Mouse (Mus musculus): ENCODE results near the gene Tmem69. TPM values are rescaled to one million over a fixed set of nuclear protein-coding genes. Genes with fewer than 3 reads are reported as not detected.

The Tmem69 gene
- 16.7 and 18.5 TPM in 2 replicates for polyA plus RNA-seq (2012; ENCODE audit: insufficient read depth, insufficient read length, missing spikeins)

- Histone ChIP-seq H3K4me3 (ENCODE audit: insufficient read depth, low read length) (peak within 1 kb of the TSS; percentile 92), H3K4me1 (ENCODE audit: control insufficient read depth, insufficient read depth, low read length) (peaks cover 10% of the 10 kb centered on the region), H3K27ac (ENCODE audit: insufficient read depth, low read depth, low read length) (peak within 1 kb of the TSS; percentile 97)
- TF ChIP-seq POLR2A (IDR thresholded peaks at IDR 0.05; ENCODE audit: borderline replicate concordance, low read depth, low read length), result no peak
- no peak for TF ChIP-seq CTCF (IDR thresholded peaks at IDR 0.05; ENCODE audit: low read depth, low read length)
Observed at GRCm38 (mm10) chr4:116555413-116556300, at the start of gene Tmem69. Gene Tmem69, minus strand, starts transcription at chr4:116555936.

DNA sequence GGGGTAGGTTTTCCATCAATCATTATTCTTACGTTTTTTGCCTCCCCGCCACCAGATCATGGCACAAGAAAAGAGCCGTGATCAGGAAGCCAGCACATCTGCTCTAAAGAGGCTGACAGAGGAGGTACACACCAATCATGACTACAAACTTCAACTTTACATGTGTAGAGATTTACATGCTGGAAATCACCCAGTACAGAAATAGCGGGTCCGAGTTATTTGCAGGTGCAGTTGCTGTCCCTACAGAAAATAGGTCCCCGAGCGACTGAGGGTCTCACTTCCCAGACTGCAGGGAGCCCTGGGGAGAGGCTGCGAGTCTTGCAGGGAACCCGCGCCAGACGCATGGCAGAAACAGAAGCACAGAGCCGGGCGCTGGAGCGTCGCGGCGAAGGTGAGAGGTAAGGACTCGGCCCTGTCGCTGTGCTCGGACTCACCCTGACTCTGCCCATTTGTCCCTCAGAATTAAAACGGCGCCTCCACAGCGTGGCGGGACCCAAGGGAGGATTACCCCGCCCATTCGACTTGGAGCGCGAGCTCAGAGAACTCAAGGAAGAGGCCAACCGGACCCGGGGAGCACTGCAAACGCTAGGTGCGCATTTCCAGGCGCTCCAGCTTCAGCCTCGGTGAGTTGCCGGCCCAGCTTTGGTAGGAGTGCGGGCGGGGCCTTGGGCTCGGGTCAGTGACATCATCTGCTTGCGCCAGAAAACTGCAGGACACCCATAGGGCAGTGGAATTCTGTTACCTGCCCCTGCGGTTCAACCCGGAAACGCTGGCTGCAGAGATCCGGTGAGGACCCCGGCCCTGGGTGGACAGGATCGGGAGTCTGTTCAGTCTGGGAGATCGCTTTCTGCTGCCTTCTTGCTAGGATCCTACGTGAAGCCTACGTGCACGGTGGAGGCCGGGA is 41.5 kb upstream of the Tmem69 start:
- Histone ChIP-seq H3K4me3 (ENCODE audit: insufficient read depth, low read length) (peak overlapping the region; percentile 72), H3K4me1 (ENCODE audit: control insufficient read depth, insufficient read depth, low read length) (peaks cover 5% of the 10 kb centered on the region), H3K27ac (ENCODE audit: insufficient read depth, low read depth, low read length) (peak overlapping the region; percentile 50)
- TF ChIP-seq POLR2A (IDR thresholded peaks at IDR 0.05; ENCODE audit: borderline replicate concordance, low read depth, low read length) (peak; percentile 51; the same call in 1 of the 2 replicates), CTCF (IDR thresholded peaks at IDR 0.05; ENCODE audit: low read depth, low read length) (no peak)

DNA sequence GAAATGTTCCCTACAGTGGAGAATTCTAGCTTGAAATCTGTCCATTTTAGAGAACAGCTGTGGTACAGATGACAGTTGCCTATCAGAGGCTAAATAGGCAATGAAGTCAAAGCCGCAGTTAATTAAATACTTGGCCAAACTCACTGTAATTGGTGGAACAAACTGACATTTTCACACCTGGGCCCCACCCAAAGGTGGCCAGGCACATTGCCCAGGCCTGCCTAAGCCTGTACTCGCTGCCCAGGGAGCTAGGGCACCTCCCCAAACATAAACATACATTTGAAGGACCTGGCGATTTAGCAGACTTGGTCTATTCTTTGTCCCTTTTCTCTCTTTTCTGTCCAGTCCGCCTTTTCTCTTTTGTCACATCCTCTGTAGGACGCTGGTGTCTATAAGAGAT is 40.6 kb upstream of the Tmem69 start, which contains the start of gene Ccdc17:
Ccdc17 (plus strand) TSS at position 276 of the 400 bp plus-strand sequence.
- H3K27ac ChIP-seq (ENCODE audit: insufficient read depth, low read depth, low read length), result peak within 1 kb of the TSS; percentile 50
- peak within 1 kb of the TSS; percentile 72 for H3K4me3 ChIP-seq (ENCODE audit: insufficient read depth, low read length)
- peaks cover 5% of the 10 kb centered on the region for H3K4me1 ChIP-seq (ENCODE audit: control insufficient read depth, insufficient read depth, low read length)
- no peak for TF ChIP-seq CTCF (IDR thresholded peaks at IDR 0.05; ENCODE audit: low read depth, low read length)
- no peak for TF ChIP-seq POLR2A (IDR thresholded peaks at IDR 0.05; ENCODE audit: borderline replicate concordance, low read depth, low read length)

DNA sequence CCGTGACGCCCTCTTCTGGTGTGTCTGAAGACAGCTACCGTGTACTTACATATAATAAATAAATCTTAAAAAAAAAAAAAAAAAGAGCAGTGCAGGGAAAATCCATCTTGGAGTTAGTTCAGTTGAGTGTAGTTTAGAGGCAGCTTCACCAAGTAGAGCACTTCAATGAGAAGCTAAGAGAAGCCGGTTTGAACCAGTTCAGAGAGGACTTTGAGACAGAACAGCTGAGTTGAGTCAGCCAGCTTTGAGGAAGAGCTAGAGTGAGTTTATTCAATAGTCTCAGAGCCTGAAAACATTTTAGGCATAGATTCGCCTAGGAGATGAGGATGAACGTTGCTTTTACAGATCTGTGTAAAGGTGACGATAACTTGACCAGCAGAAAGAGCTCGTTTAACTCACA is 40.1 kb upstream of the Tmem69 start:
- no peak for TF ChIP-seq CTCF (IDR thresholded peaks at IDR 0.05; ENCODE audit: low read depth, low read length)
- TF ChIP-seq POLR2A (IDR thresholded peaks at IDR 0.05; ENCODE audit: borderline replicate concordance, low read depth, low read length), result no peak
- H3K4me1 ChIP-seq (ENCODE audit: control insufficient read depth, insufficient read depth, low read length), result peaks cover 5% of the 10 kb centered on the region
- no peak overlapping the region for H3K4me3 ChIP-seq (ENCODE audit: insufficient read depth, low read length)
- H3K27ac ChIP-seq (ENCODE audit: insufficient read depth, low read depth, low read length), result no peak overlapping the region

- peak overlapping the region; percentile 79; the same call in 1 of the 2 replicates for H3K27ac ChIP-seq (ENCODE audit: insufficient read depth, low read depth, low read length)
- peak overlapping the region; percentile 92 for H3K4me3 ChIP-seq (ENCODE audit: insufficient read depth, low read length)
- TF ChIP-seq POLR2A (IDR thresholded peaks at IDR 0.05; ENCODE audit: borderline replicate concordance, low read depth, low read length) (no peak), CTCF (IDR thresholded peaks at IDR 0.05; ENCODE audit: low read depth, low read length) (no peak)
- peaks cover 19% of the 10 kb centered on the region for H3K4me1 ChIP-seq (ENCODE audit: control insufficient read depth, insufficient read depth, low read length)
Observed at GRCm38 (mm10) chr4:116558151-116558882, 2.6 kb upstream of the Tmem69 start.

DNA sequence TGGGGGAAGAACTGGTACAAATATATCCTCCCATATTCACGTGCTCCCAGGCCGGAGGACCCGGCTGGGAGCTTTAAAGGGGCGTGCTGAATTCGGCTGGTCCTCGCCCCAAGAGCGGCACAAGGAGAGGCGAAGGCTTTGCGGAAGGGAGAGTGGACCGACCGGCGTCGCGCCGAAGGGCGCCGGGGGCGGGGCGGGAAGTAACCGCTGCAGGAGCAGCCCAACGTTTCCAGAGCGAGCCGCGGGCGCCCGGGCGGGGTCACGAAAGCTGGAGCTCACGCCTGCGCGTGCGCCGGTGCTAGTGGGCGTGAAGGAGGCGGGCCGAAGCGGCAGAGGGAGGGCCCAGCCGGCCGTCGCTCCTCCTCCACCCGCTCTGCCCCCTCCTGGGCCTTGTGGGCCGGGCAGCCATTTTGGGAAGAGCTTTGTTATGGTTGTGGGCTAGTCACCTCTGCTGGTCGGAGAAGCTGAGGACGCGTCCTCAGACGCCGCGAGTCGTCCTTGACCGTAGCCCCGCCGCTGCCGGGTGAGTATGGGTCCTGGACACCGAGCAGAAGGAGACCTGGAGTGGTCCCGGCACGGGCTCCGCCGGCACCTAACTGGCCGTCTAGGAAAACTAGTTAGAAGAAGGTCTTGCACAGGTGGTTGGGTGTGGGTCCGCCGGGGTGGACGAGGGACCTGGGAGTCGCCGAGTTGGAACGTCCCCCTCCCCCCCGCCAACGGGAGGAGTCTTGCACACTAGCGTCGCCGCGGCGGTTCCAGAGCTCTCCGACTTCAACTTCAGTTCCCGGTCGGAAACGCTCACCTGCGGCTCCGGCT is 1.8 kb upstream of the Tmem69 start, which contains the start of gene Gpbp1l1:
Gpbp1l1 (plus strand) TSS at position 353 of the 816 bp plus-strand sequence.
- peak within 1 kb of the TSS; percentile 97 for H3K27ac ChIP-seq (ENCODE audit: insufficient read depth, low read depth, low read length)

DNA sequence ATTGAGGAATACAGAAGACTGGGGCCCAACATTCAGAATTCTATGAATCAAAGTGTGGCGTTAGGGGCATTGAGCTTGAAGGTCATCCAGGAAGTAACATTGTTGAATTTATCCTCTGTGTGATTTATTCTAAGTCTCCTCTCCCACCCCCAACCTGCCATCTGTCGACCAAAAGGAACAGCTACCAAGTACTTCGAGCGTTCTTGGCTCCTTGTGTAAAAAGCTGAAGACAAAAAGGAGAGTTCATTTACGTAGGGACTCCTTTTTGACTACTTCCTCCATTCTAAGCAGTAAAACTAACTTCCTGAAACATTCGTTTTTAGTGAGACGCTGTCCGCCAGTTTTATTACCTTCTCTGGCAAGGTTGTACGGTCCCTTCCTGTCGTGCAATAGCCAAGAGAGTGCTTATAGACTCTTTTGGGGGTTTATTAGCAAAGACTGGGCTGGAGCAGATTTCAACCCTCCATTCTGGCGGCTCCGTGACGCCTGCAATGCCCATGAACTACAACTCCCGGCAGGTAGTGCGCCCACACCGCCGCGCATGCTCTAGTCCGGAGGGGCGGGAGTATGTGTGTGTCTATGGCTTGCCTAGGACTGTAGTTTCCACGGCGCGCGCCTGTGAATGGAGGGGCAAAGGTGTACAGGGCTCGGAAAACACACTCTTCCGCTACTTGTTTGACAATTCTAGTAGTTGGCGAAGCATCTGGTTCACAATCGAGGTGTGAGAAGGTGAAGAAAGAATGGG is 997 bp upstream of the Tmem69 start:
- TF ChIP-seq CTCF (IDR thresholded peaks at IDR 0.05; ENCODE audit: low read depth, low read length), result no peak
- no peak for TF ChIP-seq POLR2A (IDR thresholded peaks at IDR 0.05; ENCODE audit: borderline replicate concordance, low read depth, low read length)
- peak overlapping the region; percentile 92 for H3K4me3 ChIP-seq (ENCODE audit: insufficient read depth, low read length)
- H3K4me1 ChIP-seq (ENCODE audit: control insufficient read depth, insufficient read depth, low read length), result peaks cover 16% of the 10 kb centered on the region
- peak overlapping the region; percentile 97 for H3K27ac ChIP-seq (ENCODE audit: insufficient read depth, low read depth, low read length)

More for the DNA sequence above, 1.8 kb upstream of the Tmem69 start, which contains the start of gene Gpbp1l1:
- no peak for TF ChIP-seq CTCF (IDR thresholded peaks at IDR 0.05; ENCODE audit: low read depth, low read length)
- no peak for TF ChIP-seq POLR2A (IDR thresholded peaks at IDR 0.05; ENCODE audit: borderline replicate concordance, low read depth, low read length)
- H3K4me1 ChIP-seq (ENCODE audit: control insufficient read depth, insufficient read depth, low read length), result peaks cover 19% of the 10 kb centered on the region
- H3K4me3 ChIP-seq (ENCODE audit: insufficient read depth, low read length), result peak within 1 kb of the TSS; percentile 92

- no peak overlapping the region for H3K27ac ChIP-seq (ENCODE audit: insufficient read depth, low read depth, low read length)
- H3K4me3 ChIP-seq (ENCODE audit: insufficient read depth, low read length), result no peak overlapping the region
- no peak for TF ChIP-seq POLR2A (IDR thresholded peaks at IDR 0.05; ENCODE audit: borderline replicate concordance, low read depth, low read length)
- no peak for TF ChIP-seq CTCF (IDR thresholded peaks at IDR 0.05; ENCODE audit: low read depth, low read length)
- H3K4me1 ChIP-seq (ENCODE audit: control insufficient read depth, insufficient read depth, low read length), result peaks cover 3% of the 10 kb centered on the region; the same call in 1 of the 2 replicates
Observed at GRCm38 (mm10) chr4:116553035-116553434, 2.7 kb downstream of the Tmem69 start.

All from bone marrow macrophage, adult 2 months (primary cell).